Mouse (Mus musculus): ENCODE results near the gene Foxs1. TPM values are rescaled to one million over a fixed set of nuclear protein-coding genes. Genes with fewer than 3 reads are reported as not detected.

Gene Foxs1
- total and polyA plus RNA-seq, 2 experiments from 2014 or later: 8.4 to 8.6 TPM

DNA sequence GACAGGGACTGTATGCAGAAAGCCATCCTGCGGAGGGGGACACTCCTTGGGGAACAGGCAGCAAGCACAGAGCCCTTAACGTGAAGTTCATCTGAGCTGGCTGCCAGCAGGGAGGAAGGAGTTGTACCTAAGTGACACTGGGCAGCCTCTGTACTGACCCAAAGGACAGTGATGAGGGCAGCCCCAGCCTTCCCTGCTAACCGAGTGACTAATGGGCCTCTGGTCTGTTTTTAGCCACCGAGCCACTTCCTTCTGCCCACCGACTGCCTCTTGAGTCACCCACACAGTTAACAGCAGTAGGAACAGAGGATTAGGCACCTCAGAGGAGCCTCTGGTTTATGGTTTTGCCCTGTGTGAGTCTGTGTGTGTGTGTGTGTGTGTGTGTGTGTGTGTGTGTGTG lies 5.6 kb downstream of the Foxs1 start:
- Histone ChIP-seq H3K27ac (ENCODE audit: low read depth) (peak overlapping the region; percentile 81), H3K4me1 (ENCODE audit: control insufficient read depth, insufficient read depth) (peaks cover 12% of the 10 kb centered on the region)

DNA sequence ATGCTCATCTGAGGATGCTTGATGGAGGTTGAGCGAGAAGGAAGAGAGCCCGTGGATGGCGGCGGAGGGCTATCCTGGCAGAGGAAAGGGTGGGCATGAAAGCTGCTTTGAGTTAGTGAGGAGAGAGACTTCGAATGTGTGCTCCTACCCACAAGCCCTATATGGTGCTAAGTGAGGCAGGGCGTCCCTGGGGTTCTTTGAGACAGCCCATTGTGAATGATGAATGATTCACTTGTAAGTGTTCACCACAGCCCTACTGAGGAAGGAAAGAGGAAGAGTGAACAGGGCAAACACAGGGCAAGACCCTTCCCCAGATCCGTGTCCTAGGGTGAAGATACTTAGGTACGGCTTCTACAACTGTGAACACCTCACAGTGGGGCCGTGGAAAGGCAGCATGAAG lies 6.1 kb downstream of the Foxs1 start:
- 78% methylated on average over 9 of the region's 9 CpGs for WGBS
- peaks cover 12% of the 10 kb centered on the region for H3K4me1 ChIP-seq (ENCODE audit: control insufficient read depth, insufficient read depth)
- DNase-seq (ENCODE audit: low spot score): no peak
- TF ChIP-seq EP300 (IDR thresholded peaks at IDR 0.05; ENCODE audit: low read depth) (no peak), CTCF (IDR thresholded peaks at IDR 0.05; ENCODE audit: low read depth) (no peak)
- no peak overlapping the region for H3K4me3 ChIP-seq (ENCODE audit: low read depth, low read length)
- H3K4me2 ChIP-seq (ENCODE audit: low read depth, low read length): no peak overlapping the region
- no peak for ATAC-seq (ENCODE audit: insufficient read depth, low read depth)
- H3K27me3 ChIP-seq (ENCODE audit: control insufficient read depth, insufficient read depth, low read length): no peaks in the 10 kb centered on the region
- H3K36me3 ChIP-seq (replicated peaks; ENCODE audit: control insufficient read depth, insufficient read depth, low read length): no peaks in the 10 kb centered on the region
- H3K9me3 ChIP-seq (replicated peaks; ENCODE audit: control insufficient read depth, low read length): no peaks in the 10 kb centered on the region
- H3K9ac ChIP-seq (replicated peaks; ENCODE audit: low read depth, low read length): no peak overlapping the region
- peak overlapping the region; percentile 81 for H3K27ac ChIP-seq (ENCODE audit: low read depth)

More for the DNA sequence above, 5.6 kb downstream of the Foxs1 start:
- H3K9me3 ChIP-seq (replicated peaks; ENCODE audit: control insufficient read depth, low read length): no peaks in the 10 kb centered on the region
- H3K4me2 ChIP-seq (ENCODE audit: low read depth, low read length): no peak overlapping the region
- no peaks in the 10 kb centered on the region for H3K36me3 ChIP-seq (replicated peaks; ENCODE audit: control insufficient read depth, insufficient read depth, low read length)
- ATAC-seq (ENCODE audit: insufficient read depth, low read depth) (no peak), DNase-seq (ENCODE audit: low spot score) (no peak)
- H3K27me3 ChIP-seq (ENCODE audit: control insufficient read depth, insufficient read depth, low read length): 0 out of 2 replicates have a peak, but pooled peaks cover 4% of the 10 kb centered on the region
- H3K4me3 ChIP-seq (ENCODE audit: low read depth, low read length): no peak overlapping the region
- TF ChIP-seq CTCF (IDR thresholded peaks at IDR 0.05; ENCODE audit: low read depth): no peak
- no peak for TF ChIP-seq EP300 (IDR thresholded peaks at IDR 0.05; ENCODE audit: low read depth)
- no peak overlapping the region for H3K9ac ChIP-seq (replicated peaks; ENCODE audit: low read depth, low read length)
- 33% methylated on average over 5 of the region's 5 CpGs for WGBS

DNA sequence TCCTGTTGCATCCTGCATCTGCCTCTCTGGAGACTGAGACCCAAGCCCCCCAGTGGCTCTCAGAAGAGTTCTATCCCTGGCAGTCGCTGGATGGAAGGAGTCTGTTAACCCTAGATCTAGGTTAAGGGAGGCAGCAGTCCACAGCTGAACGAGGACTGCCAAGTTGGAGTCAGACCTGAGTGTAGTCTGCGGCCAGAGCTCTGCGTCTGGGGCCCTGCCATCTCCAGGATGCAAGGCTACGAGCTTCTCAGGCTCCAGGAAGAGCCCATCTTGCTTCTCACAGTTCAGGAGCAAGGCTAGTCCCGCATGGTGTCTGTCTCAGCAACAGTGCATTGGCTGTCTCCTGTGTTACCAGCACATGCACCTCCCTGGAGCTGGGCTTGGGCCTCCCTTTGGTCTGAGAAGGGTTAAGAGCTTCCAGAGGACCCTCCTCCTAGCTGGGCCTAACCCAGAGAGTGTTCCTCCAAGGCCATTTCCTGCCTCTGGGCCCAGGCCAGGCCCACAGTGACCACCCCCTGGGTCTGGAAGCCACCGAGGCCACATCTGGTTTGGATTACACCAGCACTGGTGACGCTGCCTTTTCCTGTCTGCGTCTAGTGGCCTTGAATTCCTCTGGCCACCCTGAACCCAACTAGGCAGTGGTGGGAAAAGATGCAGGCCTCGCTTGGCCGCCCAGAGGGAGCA lies 7.7 kb downstream of the Foxs1 start:
- peak overlapping the region; percentile 83 for H3K27ac ChIP-seq (ENCODE audit: low read depth)
- H3K4me2 ChIP-seq (ENCODE audit: low read depth, low read length): no peak overlapping the region
- WGBS: 46% methylated on average over 11 of the region's 11 CpGs
- peaks cover 12% of the 10 kb centered on the region for H3K4me1 ChIP-seq (ENCODE audit: control insufficient read depth, insufficient read depth)
- H3K27me3 ChIP-seq (ENCODE audit: control insufficient read depth, insufficient read depth, low read length): no peaks in the 10 kb centered on the region
- TF ChIP-seq CTCF (IDR thresholded peaks at IDR 0.05; ENCODE audit: low read depth) (no peak), EP300 (IDR thresholded peaks at IDR 0.05; ENCODE audit: low read depth) (peak; percentile 57; the same call in 1 of the 2 replicates)
- H3K9me3 ChIP-seq (replicated peaks; ENCODE audit: control insufficient read depth, low read length): no peaks in the 10 kb centered on the region
- ATAC-seq (ENCODE audit: insufficient read depth, low read depth): peak; percentile 71
- DNase-seq (ENCODE audit: low spot score): peak; percentile 82
- H3K4me3 ChIP-seq (ENCODE audit: low read depth, low read length): no peak overlapping the region
- no peaks in the 10 kb centered on the region for H3K36me3 ChIP-seq (replicated peaks; ENCODE audit: control insufficient read depth, insufficient read depth, low read length)
- no peak overlapping the region for H3K9ac ChIP-seq (replicated peaks; ENCODE audit: low read depth, low read length)

DNA sequence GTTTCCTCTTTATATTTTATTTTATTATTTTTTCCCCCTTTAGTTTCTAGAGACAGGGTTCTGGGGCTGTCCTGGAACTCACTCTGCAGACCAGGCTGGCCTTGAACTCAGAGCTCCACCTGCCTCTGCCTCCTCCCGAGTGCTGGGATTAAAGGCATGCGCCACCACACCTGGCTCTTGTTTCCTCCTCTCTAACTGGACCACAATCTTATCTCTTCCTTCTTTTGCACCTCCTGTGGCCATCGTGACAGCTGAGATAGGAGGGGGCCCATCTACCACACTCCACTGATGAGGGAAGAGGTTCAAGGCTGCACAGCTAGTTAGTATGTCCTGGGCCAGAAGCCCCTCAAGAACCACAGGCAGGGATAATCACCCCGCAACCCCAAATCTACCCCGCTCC lies 8.5 kb downstream of the Foxs1 start:
- H3K27ac ChIP-seq (ENCODE audit: low read depth): peak overlapping the region; percentile 83
- H3K27me3 ChIP-seq (ENCODE audit: control insufficient read depth, insufficient read depth, low read length): no peaks in the 10 kb centered on the region
- ATAC-seq (ENCODE audit: insufficient read depth, low read depth) (no peak), DNase-seq (ENCODE audit: low spot score) (no peak)
- H3K9ac ChIP-seq (replicated peaks; ENCODE audit: low read depth, low read length): no peak overlapping the region
- 58% methylated on average over 5 of the region's 5 CpGs for WGBS
- H3K4me3 ChIP-seq (ENCODE audit: low read depth, low read length): no peak overlapping the region
- no peaks in the 10 kb centered on the region for H3K9me3 ChIP-seq (replicated peaks; ENCODE audit: control insufficient read depth, low read length)
- H3K36me3 ChIP-seq (replicated peaks; ENCODE audit: control insufficient read depth, insufficient read depth, low read length): no peaks in the 10 kb centered on the region
- H3K4me2 ChIP-seq (ENCODE audit: low read depth, low read length): no peak overlapping the region
- TF ChIP-seq CTCF (IDR thresholded peaks at IDR 0.05; ENCODE audit: low read depth): no peak
- no peak for TF ChIP-seq EP300 (IDR thresholded peaks at IDR 0.05; ENCODE audit: low read depth)
- peaks cover 10% of the 10 kb centered on the region for H3K4me1 ChIP-seq (ENCODE audit: control insufficient read depth, insufficient read depth)

DNA sequence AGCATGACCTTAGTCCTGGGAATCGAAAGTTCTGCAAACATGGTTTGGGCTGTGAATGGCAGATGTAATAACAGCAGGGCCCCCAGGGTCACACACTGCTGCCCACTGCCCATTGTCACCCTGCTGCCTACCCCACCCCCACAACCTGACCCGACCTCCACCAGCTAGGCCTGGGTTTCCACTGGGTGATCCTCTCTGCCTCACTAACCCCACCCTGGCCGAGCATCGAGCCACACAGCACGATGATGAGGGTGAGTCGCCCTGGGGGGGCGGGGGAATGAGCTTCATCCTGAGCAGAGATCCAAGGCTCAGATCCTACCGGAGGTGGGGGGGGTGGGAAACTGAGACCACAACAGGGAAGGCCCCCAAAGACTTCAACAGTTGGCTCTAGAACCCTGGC lies 8.9 kb downstream of the Foxs1 start:
- Histone ChIP-seq H3K4me3 (ENCODE audit: low read depth, low read length) (no peak overlapping the region), H3K27me3 (ENCODE audit: control insufficient read depth, insufficient read depth, low read length) (no peaks in the 10 kb centered on the region), H3K9me3 (replicated peaks; ENCODE audit: control insufficient read depth, low read length) (no peaks in the 10 kb centered on the region), H3K27ac (ENCODE audit: low read depth) (no peak overlapping the region), H3K4me1 (ENCODE audit: control insufficient read depth, insufficient read depth) (peaks cover 8% of the 10 kb centered on the region), H3K36me3 (replicated peaks; ENCODE audit: control insufficient read depth, insufficient read depth, low read length) (no peaks in the 10 kb centered on the region), H3K9ac (replicated peaks; ENCODE audit: low read depth, low read length) (no peak overlapping the region), H3K4me2 (ENCODE audit: low read depth, low read length) (no peak overlapping the region)
- no peak for DNase-seq (ENCODE audit: low spot score)
- ATAC-seq (ENCODE audit: insufficient read depth, low read depth): no peak
- TF ChIP-seq EP300 (IDR thresholded peaks at IDR 0.05; ENCODE audit: low read depth) (no peak), CTCF (IDR thresholded peaks at IDR 0.05; ENCODE audit: low read depth) (no peak)
- WGBS: 65% methylated on average over 8 of the region's 8 CpGs

DNA sequence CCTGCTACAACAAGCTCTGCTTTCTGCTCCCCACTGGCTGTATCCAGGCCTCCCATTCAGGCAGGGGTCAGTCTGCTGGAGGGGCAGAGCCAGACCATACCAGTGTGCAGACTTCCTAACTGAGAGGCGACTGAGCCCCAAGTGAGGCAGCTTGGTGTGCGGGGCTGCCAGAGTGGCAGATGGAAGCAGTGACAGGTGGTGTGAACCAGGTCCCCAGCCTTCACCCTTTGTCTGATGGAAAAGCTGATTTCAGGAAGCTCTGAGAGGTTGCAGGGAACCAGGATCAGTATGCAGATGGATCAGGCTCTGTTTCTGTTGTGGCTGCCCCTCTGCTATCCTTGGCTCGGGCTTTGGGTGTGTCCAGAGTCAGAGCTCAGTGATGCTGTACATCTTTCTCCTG lies 9.4 kb downstream of the Foxs1 start:
- 63% methylated on average over 3 of the region's 3 CpGs for WGBS
- DNase-seq (ENCODE audit: low spot score) (no peak), ATAC-seq (ENCODE audit: insufficient read depth, low read depth) (no peak)
- no peak overlapping the region for H3K9ac ChIP-seq (replicated peaks; ENCODE audit: low read depth, low read length)
- no peak overlapping the region for H3K4me3 ChIP-seq (ENCODE audit: low read depth, low read length)
- no peak for TF ChIP-seq CTCF (IDR thresholded peaks at IDR 0.05; ENCODE audit: low read depth)
- TF ChIP-seq EP300 (IDR thresholded peaks at IDR 0.05; ENCODE audit: low read depth): no peak
- H3K27me3 ChIP-seq (ENCODE audit: control insufficient read depth, insufficient read depth, low read length): no peaks in the 10 kb centered on the region
- H3K9me3 ChIP-seq (replicated peaks; ENCODE audit: control insufficient read depth, low read length): no peaks in the 10 kb centered on the region
- no peak overlapping the region for H3K27ac ChIP-seq (ENCODE audit: low read depth)
- H3K4me2 ChIP-seq (ENCODE audit: low read depth, low read length): no peak overlapping the region
- no peaks in the 10 kb centered on the region for H3K36me3 ChIP-seq (replicated peaks; ENCODE audit: control insufficient read depth, insufficient read depth, low read length)
- peaks cover 6% of the 10 kb centered on the region; the same call in 1 of the 2 replicates for H3K4me1 ChIP-seq (ENCODE audit: control insufficient read depth, insufficient read depth)
